Mouse (Mus musculus) ES-Bruce4 (cell line): ENCODE results near the gene Synpo2.

ENCODE experiments used
- CTCF ChIP-seq: IDR thresholded peaks from one replicate; pipeline ENCODE4 v1.8.1; 2011; ENCODE audit warnings: low read depth, low read length
- EP300 ChIP-seq: IDR thresholded peaks from 2 replicates; pipeline ENCODE4 v1.6.1; 2011; ENCODE audit warnings: low read depth, low read length; ENCODE audit not compliant: insufficient read depth

- TF ChIP-seq EP300, result no peak
- TF ChIP-seq CTCF, result no peak
These were observed 71.8 kb downstream of the Synpo2 start for GRCm38 (mm10) chr3:123164183-123164582.
